In the genomic region with DNA sequence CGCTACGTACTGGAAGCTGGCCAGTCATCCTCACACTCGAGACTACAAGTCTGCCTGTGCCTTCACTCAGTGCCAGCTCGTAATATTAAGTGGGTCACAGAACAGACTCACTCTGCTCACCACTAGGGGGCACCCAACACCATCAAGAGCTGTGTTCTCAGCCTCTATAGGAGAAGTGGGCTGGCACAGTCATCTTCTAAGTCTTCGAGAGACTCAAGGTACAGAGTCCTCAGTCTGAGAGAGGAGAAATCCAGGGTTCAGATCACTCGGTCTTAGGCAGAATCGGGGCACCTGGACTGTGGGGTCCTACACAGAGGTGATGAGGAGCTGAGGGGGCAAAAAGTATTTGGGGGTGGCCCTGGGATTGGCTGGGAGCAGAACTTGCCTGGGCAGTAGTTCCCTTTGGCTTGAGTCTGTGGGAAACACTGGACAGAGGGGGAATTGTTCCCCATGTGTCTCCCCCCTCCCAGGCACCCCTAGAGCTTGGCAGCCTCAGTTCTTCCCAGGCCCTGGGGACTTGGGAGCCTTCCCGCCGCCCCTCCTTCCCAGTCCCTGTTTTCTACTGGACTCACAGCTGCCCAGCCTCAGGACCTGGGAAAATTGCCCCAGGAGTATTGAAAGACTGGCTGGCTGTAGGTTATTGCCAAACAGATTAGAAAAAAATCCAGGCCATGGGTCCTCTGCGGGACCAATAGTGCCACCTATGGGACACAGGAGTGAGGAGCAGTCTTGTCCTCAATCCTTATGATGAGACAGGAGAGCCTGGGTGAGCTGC, we compare ENCODE assay signal across 9 mouse cellular contexts. TPM values are rescaled to one million over a fixed set of nuclear protein-coding genes. Genes with fewer than 3 reads are reported as not detected.
DNase-seq lines count a peak whose midpoint lies in the region; ATAC-seq and TF ChIP-seq lines count a peak whose summit lies in the region.
"Had no signal": no experiment of that assay in that cellular context is flagged by ENCODE, and none has a peak within 500 bp of the region (broad histone marks: within the 10 kb centered on the region; RNA-seq: fewer than 3 reads in every experiment).

No protein-coding gene starts in this region.

- peak overlapping the region; percentile 16; the same call in 1 of the 2 replicates for H3K4me3 ChIP-seq in brown adipose tissue, adult 24 weeks (ENCODE audit: insufficient read depth, low read depth, low read length)
- H3K4me3 ChIP-seq in heart, embryonic 15.5 days, result no peak overlapping the region
- H3K4me3 ChIP-seq in liver, embryonic 14.5 days (ENCODE audit: insufficient read depth in 1 of 2, low read depth in 2 of 2, low read length in 2 of 2), result no peak overlapping the region
- H3K4me3 ChIP-seq in neural tube, embryonic 11.5 days (ENCODE audit: low read depth, low read length), result no peak overlapping the region
- no peak overlapping the region for H3K4me3 ChIP-seq in stomach, postnatal 0 days (ENCODE audit: low read depth, low read length)

- H3K27me3 ChIP-seq in heart, embryonic 15.5 days, result no peaks in the 10 kb centered on the region
- H3K27me3 ChIP-seq in liver, embryonic 14.5 days (ENCODE audit: control insufficient read depth, insufficient read depth, low read length), result no peaks in the 10 kb centered on the region
- H3K27me3 ChIP-seq in neural tube, embryonic 11.5 days (ENCODE audit: control insufficient read depth, insufficient read depth, low read length), result no peaks in the 10 kb centered on the region
- H3K27me3 ChIP-seq in stomach, postnatal 0 days (ENCODE audit: control insufficient read depth, insufficient read depth, low read length), result no peaks in the 10 kb centered on the region

- no peaks in the 10 kb centered on the region for H3K36me3 ChIP-seq in heart, embryonic 15.5 days
- no peaks in the 10 kb centered on the region for H3K36me3 ChIP-seq in liver, embryonic 14.5 days (replicated peaks; ENCODE audit: control insufficient read depth, insufficient read depth, low read depth)
- no peaks in the 10 kb centered on the region for H3K36me3 ChIP-seq in neural tube, embryonic 11.5 days (ENCODE audit: control insufficient read depth, insufficient read depth, low read length)
- H3K36me3 ChIP-seq in stomach, postnatal 0 days (ENCODE audit: control insufficient read depth, insufficient read depth, low read length), result no peaks in the 10 kb centered on the region

- H3K4me2 ChIP-seq in heart, embryonic 15.5 days, result peak overlapping the region; percentile 48
- H3K4me2 ChIP-seq in liver, embryonic 14.5 days (ENCODE audit: low read depth), result peak overlapping the region; percentile 43
- H3K4me2 ChIP-seq in neural tube, embryonic 11.5 days (ENCODE audit: low read depth), result peak overlapping the region; percentile 29
- H3K4me2 ChIP-seq in stomach, postnatal 0 days (replicated peaks; ENCODE audit: low read depth), result peak overlapping the region; percentile 41

- H3K4me1 ChIP-seq in brown adipose tissue, adult 24 weeks (ENCODE audit: control insufficient read depth, insufficient read depth, insufficient read length, low read length), result no peaks in the 10 kb centered on the region
- H3K4me1 ChIP-seq in heart, embryonic 15.5 days (replicated peaks), result peaks cover 13% of the 10 kb centered on the region
- peaks cover 7 to 11% of the 10 kb centered on the region in 2 experiments for H3K4me1 ChIP-seq in liver, embryonic 14.5 days (replicated peaks; ENCODE audit: control insufficient read depth in 2 of 2, insufficient read depth in 2 of 2, low read length in 1 of 2)
- peaks cover 6% of the 10 kb centered on the region for H3K4me1 ChIP-seq in neural tube, embryonic 11.5 days (ENCODE audit: control insufficient read depth, insufficient read depth, low read length)
- 0 out of 2 replicates have a peak, but pooled peaks cover under 1% of the 10 kb centered on the region for H3K4me1 ChIP-seq in stomach, postnatal 0 days (replicated peaks; ENCODE audit: control insufficient read depth, insufficient read depth)

- DNase-seq in CD4-positive, CD25-positive, alpha-beta regulatory T cell, adult 2 months (ENCODE audit: low read depth, low spot score), result peak; percentile 95
- DNase-seq in fibroblast of lung, adult 2 months (ENCODE audit: low read depth), result peak; percentile 87
- peak; percentile 95 to 98 for DNase-seq in kidney, postnatal 25 days
- DNase-seq in liver, embryonic 14.5 days (ENCODE audit: low read depth in 3 of 3, low spot score in 3 of 3), result peak; percentile 77 to 84 (median 79)
- peak; percentile 87 for DNase-seq in neural tube, embryonic 11.5 days (ENCODE audit: low spot score)
- DNase-seq in stomach, postnatal 0 days (ENCODE audit: low spot score), result peak; percentile 91

- peak overlapping the region; percentile 88 for H3K27ac ChIP-seq in brown adipose tissue, adult 24 weeks (replicated peaks; ENCODE audit: low read depth, low read length)
- H3K27ac ChIP-seq in heart, embryonic 15.5 days, result peak overlapping the region; percentile 53
- H3K27ac ChIP-seq in liver, embryonic 14.5 days, result no peak overlapping the region; the same call in 1 of the 2 replicates
- H3K27ac ChIP-seq in neural tube, embryonic 11.5 days (ENCODE audit: low read depth, low read length), result no peak overlapping the region
- peak overlapping the region; percentile 83 for H3K27ac ChIP-seq in stomach, postnatal 0 days (replicated peaks)

- TF ChIP-seq CTCF in liver, embryonic 14.5 days (IDR thresholded peaks at IDR 0.05; ENCODE audit: low read depth), result peak; percentile 98
- peak; percentile 99 for TF ChIP-seq CTCF in stomach, postnatal 0 days (IDR thresholded peaks at IDR 0.05; ENCODE audit: low read depth)

- ATAC-seq in heart, embryonic 15.5 days (replicated peaks; ENCODE audit: insufficient number of reproducible peaks, insufficient read depth, low FRiP score, low read depth), result peak; percentile 69
- peak; percentile 45 for ATAC-seq in liver, embryonic 14.5 days (ENCODE audit: insufficient read depth)
- peak; percentile 58; the same call in 1 of the 2 replicates for ATAC-seq in neural tube, embryonic 11.5 days (ENCODE audit: insufficient read depth, low FRiP score, low TSS enrichment)
- ATAC-seq in stomach, postnatal 0 days (ENCODE audit: low FRiP score, low TSS enrichment), result peak; percentile 81

- 5% methylated on average over 10 of the region's 10 CpGs for WGBS in heart, embryonic 15.5 days
- 5% methylated on average over 10 of the region's 10 CpGs for WGBS in liver, embryonic 14.5 days (ENCODE audit: insufficient replicate concordance)
- WGBS in neural tube, embryonic 11.5 days, result 9% methylated on average over 10 of the region's 10 CpGs
- WGBS in stomach, postnatal 0 days, result 6% methylated on average over 10 of the region's 10 CpGs

- H3K9ac ChIP-seq in heart, embryonic 15.5 days, result 0 out of 2 replicates have a peak overlapping the region, but pooled peaks have one; percentile 8
- no peak overlapping the region for H3K9ac ChIP-seq in liver, embryonic 14.5 days (replicated peaks)
- H3K9ac ChIP-seq in neural tube, embryonic 11.5 days (ENCODE audit: low read length), result no peak overlapping the region
- peak overlapping the region; percentile 47; the same call in 1 of the 2 replicates for H3K9ac ChIP-seq in stomach, postnatal 0 days (ENCODE audit: low read length)

- H3K9me3 ChIP-seq in heart, embryonic 15.5 days (replicated peaks), result no peaks in the 10 kb centered on the region
- H3K9me3 ChIP-seq in liver, embryonic 14.5 days (ENCODE audit: control insufficient read depth, low read length), result no peaks in the 10 kb centered on the region
- no peaks in the 10 kb centered on the region for H3K9me3 ChIP-seq in neural tube, embryonic 11.5 days (ENCODE audit: control insufficient read depth, low read length)
- H3K9me3 ChIP-seq in stomach, postnatal 0 days (ENCODE audit: control insufficient read depth, low read length), result no peaks in the 10 kb centered on the region

- no peak for TF ChIP-seq EP300 in liver, embryonic 14.5 days (IDR thresholded peaks at IDR 0.05; ENCODE audit: low read depth)
- TF ChIP-seq EP300 in stomach, postnatal 0 days (optimal IDR thresholded peaks at IDR 0.05), result no peak

RNA-seq across cellular contexts. Expression of a gene that starts 4.3 kb away (rescaled TPM):
- 72.2 and 77.2 TPM in 2 replicates for polyA plus RNA-seq in brown adipose tissue, adult 24 weeks (2012; ENCODE audit: insufficient read depth, insufficient read length, missing spikeins)
- 67.3 and 83.2 TPM in 2 replicates for polyA plus RNA-seq in heart, embryonic 15.5 days (2015; fragmentation: Nextera tagmentation; extraction: Ambion mirVana)
- polyA plus RNA-seq in liver, embryonic 14.5 days (2012; rRNA removed), result 20.6 and 20.9 TPM in 2 replicates
- 44.4 and 50.4 TPM in 2 replicates for polyA plus RNA-seq in liver, embryonic 14.5 days (2014; fragmentation: Nextera tagmentation; extraction: Ambion mirVana)
- 104 and 107 TPM in 2 replicates for polyA plus RNA-seq in neural tube, embryonic 11.5 days (2014; fragmentation: Nextera tagmentation; extraction: Ambion mirVana)
- 55.0 and 65.1 TPM in 2 replicates for polyA plus RNA-seq in stomach, postnatal 0 days (2015; fragmentation: Nextera tagmentation; extraction: Ambion mirVana)

RNA-seq across cellular contexts. Expression of a gene that starts 8.6 kb away (rescaled TPM):
- 1.7 TPM in 1 of 2 replicates, not detected in the other for polyA plus RNA-seq in brown adipose tissue, adult 24 weeks (2012; ENCODE audit: insufficient read depth, insufficient read length, missing spikeins)
- polyA plus RNA-seq in heart, embryonic 15.5 days (2015; fragmentation: Nextera tagmentation; extraction: Ambion mirVana), result 2.0 and 7.9 TPM in 2 replicates
- 494 and 507 TPM in 2 replicates for polyA plus RNA-seq in liver, embryonic 14.5 days (2012; rRNA removed)
- polyA plus RNA-seq in liver, embryonic 14.5 days (2014; fragmentation: Nextera tagmentation; extraction: Ambion mirVana), result 990 and 1,023 TPM in 2 replicates
- polyA plus RNA-seq in neural tube, embryonic 11.5 days (2014; fragmentation: Nextera tagmentation; extraction: Ambion mirVana), result 0.45 and 0.55 TPM in 2 replicates
- 8.7 and 10.7 TPM in 2 replicates for polyA plus RNA-seq in stomach, postnatal 0 days (2015; fragmentation: Nextera tagmentation; extraction: Ambion mirVana)

RNA-seq across cellular contexts. Expression of a gene that starts 12.1 kb away (rescaled TPM):
- polyA plus RNA-seq in brown adipose tissue, adult 24 weeks (2012; ENCODE audit: insufficient read depth, insufficient read length, missing spikeins), result not detected in 2 replicates
- polyA plus RNA-seq in heart, embryonic 15.5 days (2015; fragmentation: Nextera tagmentation; extraction: Ambion mirVana), result 0.25 TPM in 1 of 2 replicates, not detected in the other
- polyA plus RNA-seq in liver, embryonic 14.5 days (2012; rRNA removed), result 3.3 and 5.1 TPM in 2 replicates
- polyA plus RNA-seq in liver, embryonic 14.5 days (2014; fragmentation: Nextera tagmentation; extraction: Ambion mirVana), result 29.0 and 48.5 TPM in 2 replicates
- polyA plus RNA-seq in neural tube, embryonic 11.5 days (2014; fragmentation: Nextera tagmentation; extraction: Ambion mirVana), result not detected in 2 replicates
- polyA plus RNA-seq in stomach, postnatal 0 days (2015; fragmentation: Nextera tagmentation; extraction: Ambion mirVana), result not detected in 2 replicates
- polyA plus RNA-seq: gonadal fat pad, adult 2 months had no signal

RNA-seq across cellular contexts. Expression of a gene that starts 12.1 kb away (rescaled TPM):
- polyA plus RNA-seq in brown adipose tissue, adult 24 weeks (2012; ENCODE audit: insufficient read depth, insufficient read length, missing spikeins), result not detected in 2 replicates
- polyA plus RNA-seq in heart, embryonic 15.5 days (2015; fragmentation: Nextera tagmentation; extraction: Ambion mirVana), result 0.34 and 2.5 TPM in 2 replicates
- polyA plus RNA-seq in liver, embryonic 14.5 days (2012; rRNA removed), result 90.9 and 154 TPM in 2 replicates
- polyA plus RNA-seq in liver, embryonic 14.5 days (2014; fragmentation: Nextera tagmentation; extraction: Ambion mirVana), result 181 and 200 TPM in 2 replicates
- polyA plus RNA-seq in neural tube, embryonic 11.5 days (2014; fragmentation: Nextera tagmentation; extraction: Ambion mirVana), result not detected in 2 replicates
- polyA plus RNA-seq in stomach, postnatal 0 days (2015; fragmentation: Nextera tagmentation; extraction: Ambion mirVana), result 2.8 and 6.1 TPM in 2 replicates

RNA-seq across cellular contexts. Expression of a gene that starts 23.3 kb away (rescaled TPM):
- polyA plus RNA-seq in brown adipose tissue, adult 24 weeks (2012; ENCODE audit: insufficient read depth, insufficient read length, missing spikeins), result 1,406 and 1,867 TPM in 2 replicates
- 12.3 and 17.0 TPM in 2 replicates for polyA plus RNA-seq in heart, embryonic 15.5 days (2015; fragmentation: Nextera tagmentation; extraction: Ambion mirVana)
- polyA plus RNA-seq in liver, embryonic 14.5 days (2012; rRNA removed), result 203 and 204 TPM in 2 replicates
- polyA plus RNA-seq in liver, embryonic 14.5 days (2014; fragmentation: Nextera tagmentation; extraction: Ambion mirVana), result 390 TPM in 2 replicates
- polyA plus RNA-seq in neural tube, embryonic 11.5 days (2014; fragmentation: Nextera tagmentation; extraction: Ambion mirVana), result 3.4 and 6.9 TPM in 2 replicates
- polyA plus RNA-seq in stomach, postnatal 0 days (2015; fragmentation: Nextera tagmentation; extraction: Ambion mirVana), result 79.6 and 88.4 TPM in 2 replicates

Comparison
In these comparisons a context has a peak if more than half of its experiments do, and no peak if none do; other contexts are left out.
1. H3K27ac ChIP-seq: peak in brown adipose tissue, adult 24 weeks (single experiment), heart, embryonic 15.5 days (single experiment) and stomach, postnatal 0 days (single experiment); none in liver, embryonic 14.5 days (single experiment) and neural tube, embryonic 11.5 days (single experiment).
2. H3K9ac ChIP-seq: peak in heart, embryonic 15.5 days (single experiment) and stomach, postnatal 0 days (single experiment); none in liver, embryonic 14.5 days (single experiment) and neural tube, embryonic 11.5 days (single experiment).
3. RNA of a gene that starts 8.6 kb away (polyA plus RNA-seq): 494 to 1,023 TPM in liver, embryonic 14.5 days; 8.7 to 10.7 TPM in stomach, postnatal 0 days, 2.0 to 7.9 TPM in heart, embryonic 15.5 days, 1.7 TPM in brown adipose tissue, adult 24 weeks and 0.45 to 0.55 TPM in neural tube, embryonic 11.5 days; every median in the first group is over 10 times any median in the second.
4. Peak in every context shown above with its lines, with median percentiles within 50 percentile points of each other: DNase-seq, ATAC-seq and H3K4me2 ChIP-seq.